Mouse (Mus musculus): ENCODE results near the gene Rnpepl1.

DNA sequence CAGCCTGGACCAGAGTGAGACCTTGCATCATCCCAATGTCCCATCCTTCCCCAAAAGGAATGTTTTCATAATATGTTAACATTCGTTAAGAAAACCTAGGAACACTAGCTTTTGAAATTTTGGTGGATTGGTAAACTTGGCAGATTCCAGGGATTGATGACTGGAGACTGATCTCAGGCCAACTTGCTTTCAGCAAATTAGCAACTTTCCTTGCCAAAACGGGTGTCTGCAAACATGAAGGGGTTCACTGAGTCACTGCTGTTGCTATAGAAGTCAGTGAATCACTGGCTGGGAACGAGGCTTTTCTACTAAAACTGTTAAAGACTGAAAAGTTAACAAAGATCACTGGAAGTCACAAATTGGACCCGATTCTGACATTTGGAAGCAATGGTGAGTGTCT lies 7.0 kb upstream of the Rnpepl1 start:
- TF ChIP-seq CTCF (IDR thresholded peaks at IDR 0.05; ENCODE audit: low read depth, low read length) (no peak), POLR2A (IDR thresholded peaks at IDR 0.05; ENCODE audit: borderline replicate concordance, low read depth, low read length) (no peak)
